Mouse (Mus musculus) heart, postnatal 10 days (tissue): ENCODE results near the gene Nfic. TPM values are rescaled to one million over a fixed set of nuclear protein-coding genes. Genes with fewer than 3 reads are reported as not detected.

Experiments
- DNase-seq, 2 experiments: peaks; one replicate each; pipeline ENCODE4 v3.0.0; 2021
- intact Hi-C: fragments of 180-260 bp; cut with DNase I; formaldehyde crosslinking; loops from one replicate; pipeline ENCODE4 v1.15.1; 2025
- total RNA-seq, 2 experiments: library from RNA; stranded (reverse); gene quantifications; 2 replicates each; pipeline ENCODE4 v1.2.3; 2021

Nfic gene
- total RNA-seq, 2 experiments from 2014 or later = 139 to 163 TPM

DNA sequence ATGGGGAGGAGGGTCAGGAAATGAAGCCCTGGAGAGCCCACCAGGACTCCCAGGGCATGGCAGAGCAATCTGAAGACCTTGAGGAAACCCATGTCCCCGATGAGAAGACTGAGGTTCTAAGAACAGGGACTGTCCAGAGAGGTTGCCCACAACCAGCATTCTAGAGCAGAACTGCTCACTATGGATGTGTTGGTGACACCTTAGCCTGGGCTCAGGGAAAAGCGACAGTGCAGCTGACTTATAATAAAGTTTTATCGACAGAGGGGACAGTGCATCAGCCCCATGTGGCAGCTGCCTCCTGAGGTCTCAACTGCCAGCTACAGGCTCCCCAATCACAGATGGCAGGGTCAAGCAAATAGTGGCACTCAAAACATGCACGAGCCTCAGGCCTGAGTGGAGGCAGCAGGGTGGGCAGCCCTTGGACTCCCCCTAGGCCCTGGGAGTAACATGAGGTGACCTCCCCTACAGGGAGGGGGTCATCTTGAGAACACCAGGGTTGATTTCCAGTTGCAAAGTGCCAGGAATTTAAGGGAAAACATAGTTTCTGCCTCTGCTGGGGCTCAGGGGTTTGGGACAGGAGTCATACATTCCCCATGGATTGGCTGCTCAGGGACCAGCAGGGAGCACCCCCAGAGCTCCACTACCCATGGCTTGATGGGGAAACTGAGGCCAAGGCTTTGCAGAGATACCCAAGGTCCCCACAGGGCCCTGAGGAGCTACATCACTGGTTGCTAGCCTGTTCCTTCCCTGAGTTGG is 34.2 kb downstream of the Nfic start:
- intact Hi-C loops = no loop called here
- DNase-seq = peak in 1 of 2 experiments; percentile 13

DNA sequence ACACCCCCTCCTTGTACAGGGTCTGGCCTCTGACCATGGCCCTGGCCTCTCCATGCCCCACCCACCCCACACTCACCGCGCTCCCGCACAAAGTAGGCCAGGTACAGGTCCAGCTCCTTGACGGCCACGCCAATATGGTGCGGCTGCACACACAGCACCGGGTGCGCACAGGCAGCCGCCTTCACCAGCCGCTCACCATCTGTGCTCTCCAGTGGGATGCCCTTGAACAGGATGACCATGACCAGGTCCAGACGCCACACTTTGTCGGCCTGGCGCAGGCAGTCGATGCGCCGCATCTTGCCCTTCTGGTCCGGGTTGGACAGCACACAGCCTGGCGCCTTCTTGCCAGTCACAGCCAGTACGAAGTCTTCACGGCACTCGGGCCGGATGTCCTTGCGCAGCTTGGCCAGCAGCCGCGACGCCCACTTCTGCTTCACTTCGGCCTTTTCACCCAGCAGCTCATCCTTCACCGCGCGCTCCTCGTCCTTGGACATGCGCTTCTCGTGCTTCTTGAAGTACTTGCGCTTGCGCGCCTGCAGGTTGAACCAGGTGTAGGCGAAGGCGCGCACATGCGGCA is 35.2 kb downstream of the Nfic start:
- peak in 1 of 2 experiments; percentile 5 for DNase-seq
- intact Hi-C loops = no loop called here

DNA sequence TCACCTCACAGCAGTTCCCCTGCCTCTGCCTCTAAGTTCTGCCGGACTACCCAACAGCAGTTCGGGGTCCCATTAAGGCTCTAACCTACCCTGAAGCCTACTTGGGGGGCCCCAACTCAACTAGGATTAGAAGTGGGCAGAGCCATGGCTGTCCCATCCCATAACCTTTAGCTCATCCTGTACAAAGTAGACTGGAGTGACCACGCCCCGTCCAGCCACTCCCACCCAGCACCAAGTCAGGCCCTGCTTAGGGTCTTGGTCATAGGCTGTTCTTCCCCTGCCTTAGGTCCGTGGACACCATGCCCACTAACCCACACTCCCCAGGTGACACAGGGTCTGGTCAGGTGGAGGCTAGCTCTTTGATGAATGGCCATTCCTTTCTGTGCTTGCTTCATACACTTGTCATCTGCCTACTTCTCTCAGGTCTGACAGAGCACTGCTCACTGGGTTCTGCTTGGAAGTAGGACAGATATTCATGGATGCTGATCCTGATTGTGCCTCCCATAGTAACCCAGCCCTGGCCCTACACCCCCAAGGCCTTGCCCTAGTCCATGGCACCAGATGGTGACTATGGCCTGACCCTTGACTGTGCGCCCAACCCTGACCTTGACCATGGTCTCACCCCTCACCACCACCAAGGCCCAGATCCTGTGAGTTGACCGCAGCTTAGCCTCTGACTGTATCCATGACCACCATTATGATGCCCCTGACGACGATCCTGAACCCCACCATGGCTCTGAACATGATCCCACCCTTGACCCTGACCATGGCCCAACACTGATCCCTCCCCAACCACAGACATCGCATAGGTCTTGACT is 36.1 kb downstream of the Nfic start:
- intact Hi-C loops = no loop called here
- peak; percentile 3 to 5 for DNase-seq

DNA sequence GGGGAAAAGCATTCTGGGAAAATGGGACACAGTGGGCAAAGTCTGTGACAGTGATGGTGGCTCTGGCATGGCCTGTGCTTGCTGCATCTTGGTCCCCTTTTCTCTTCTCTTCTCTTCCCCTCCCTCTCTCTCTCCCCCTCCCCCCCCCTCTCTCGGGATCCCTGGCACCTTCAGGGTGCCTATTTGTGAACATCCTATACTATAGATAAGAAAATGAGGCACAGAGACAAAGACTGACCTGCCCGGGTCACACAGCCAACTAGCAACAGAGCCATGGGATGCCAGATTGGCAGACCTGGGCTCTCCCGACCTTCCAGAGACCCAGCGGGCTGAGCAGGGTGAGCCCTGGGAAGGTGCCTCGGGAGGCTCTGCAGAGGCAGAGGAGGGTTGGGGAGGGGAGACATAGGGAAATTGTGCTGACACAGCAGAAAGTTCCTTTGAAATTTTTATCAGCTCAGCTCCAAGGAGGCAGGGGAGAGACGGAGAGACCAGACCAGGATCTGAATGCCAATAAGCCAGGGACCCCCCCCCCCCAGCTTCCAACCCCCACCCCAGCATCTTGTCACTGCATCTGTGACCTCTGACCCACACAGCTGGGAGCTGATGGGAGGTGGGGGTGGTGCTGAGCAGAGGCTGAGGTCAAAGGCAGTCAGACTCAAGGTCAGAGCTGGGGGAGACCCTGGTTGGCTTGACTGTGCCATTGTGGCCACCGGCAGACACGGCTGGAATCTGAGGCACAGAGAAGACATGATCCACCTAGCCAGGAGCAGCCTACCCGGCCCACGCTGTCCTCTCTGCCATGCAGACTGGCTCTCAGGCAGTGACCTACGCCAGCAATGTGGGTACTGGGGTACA is 37.0 kb downstream of the Nfic start:
- DNase-seq = peak in 1 of 2 experiments; percentile 12
- intact Hi-C loops = no loop called here

DNA sequence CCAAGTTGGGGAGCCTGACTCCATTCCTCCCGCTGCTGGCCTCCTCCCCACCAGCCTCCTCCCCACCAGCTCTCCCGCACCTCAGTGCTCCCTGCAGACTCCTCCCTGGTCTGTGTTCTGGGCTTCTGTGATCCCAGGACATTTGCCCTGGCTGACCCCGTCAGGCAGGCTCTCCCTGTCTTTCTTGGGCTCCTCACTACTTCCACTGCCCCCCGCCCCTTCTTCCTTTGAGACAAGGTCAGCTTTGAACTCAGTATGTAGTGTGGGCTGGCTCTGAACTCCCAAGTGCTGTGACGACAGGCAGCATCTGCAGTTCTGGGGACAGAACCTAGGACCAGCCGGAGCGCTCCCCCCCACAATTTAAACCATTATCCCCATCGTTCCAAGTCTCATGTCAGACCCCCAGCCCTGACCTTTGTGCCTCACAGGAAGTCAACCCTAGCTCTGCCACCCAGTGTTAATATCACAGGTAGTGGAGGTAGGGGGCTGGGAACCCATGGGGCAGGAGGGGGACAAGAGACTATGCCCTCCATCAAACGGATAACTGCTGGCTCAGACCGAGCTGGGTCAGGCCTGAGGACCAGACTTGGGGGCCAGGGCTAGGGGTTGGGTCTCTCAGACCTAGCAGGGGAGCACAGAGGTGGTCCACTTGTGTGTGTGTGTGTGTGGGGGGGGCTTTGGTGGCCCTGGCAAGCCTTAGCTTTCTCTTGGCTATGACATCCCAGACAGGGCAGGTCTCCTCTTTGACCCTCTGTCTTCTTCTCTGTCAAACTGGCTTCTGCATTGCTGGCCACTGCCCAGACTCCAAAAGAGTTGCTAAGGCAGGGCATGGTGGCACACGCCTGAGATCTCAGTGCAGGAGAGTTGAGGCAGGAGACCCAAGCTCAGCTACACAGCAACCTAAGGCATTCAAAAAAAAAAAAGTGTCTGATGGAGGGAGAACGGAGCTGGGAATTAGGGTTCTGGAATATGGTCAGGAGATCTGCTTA is 37.9 kb downstream of the Nfic start:
- intact Hi-C loops = no loop called here
- no peak for DNase-seq

DNA sequence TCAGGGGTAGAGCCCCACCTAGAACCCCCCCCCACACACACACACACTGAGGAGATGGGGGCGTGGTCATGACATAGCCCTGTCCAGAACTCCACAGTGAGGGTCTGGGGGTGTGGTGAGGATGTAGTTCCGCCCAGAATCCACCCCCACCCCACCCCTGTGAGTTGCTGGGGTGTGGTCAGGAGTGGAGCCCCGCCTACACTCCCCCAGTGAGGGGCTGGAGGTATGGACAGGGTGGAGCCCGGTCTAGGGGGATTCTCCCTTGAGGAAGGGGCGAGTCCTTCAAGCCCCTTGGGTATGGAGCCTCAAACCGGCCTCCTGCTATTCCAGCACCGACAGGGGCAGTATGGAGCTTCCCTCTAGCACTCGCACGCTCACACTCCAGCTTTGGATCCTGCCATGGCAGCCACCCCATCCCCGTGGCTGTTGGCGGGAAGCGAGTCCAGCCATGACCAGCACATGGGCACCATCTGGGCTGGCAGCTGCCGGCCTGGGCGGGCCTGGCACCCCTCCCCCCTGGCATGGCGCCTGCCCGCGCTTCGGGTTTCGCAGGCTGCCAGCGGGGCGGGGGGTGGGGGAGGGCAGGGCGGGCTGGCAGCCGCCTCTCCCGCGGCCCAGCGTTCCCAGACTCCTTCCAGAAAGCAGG is 38.7 kb downstream of the Nfic start:
- DNase-seq = peak; percentile 92
- intact Hi-C loops = no loop called here

DNA sequence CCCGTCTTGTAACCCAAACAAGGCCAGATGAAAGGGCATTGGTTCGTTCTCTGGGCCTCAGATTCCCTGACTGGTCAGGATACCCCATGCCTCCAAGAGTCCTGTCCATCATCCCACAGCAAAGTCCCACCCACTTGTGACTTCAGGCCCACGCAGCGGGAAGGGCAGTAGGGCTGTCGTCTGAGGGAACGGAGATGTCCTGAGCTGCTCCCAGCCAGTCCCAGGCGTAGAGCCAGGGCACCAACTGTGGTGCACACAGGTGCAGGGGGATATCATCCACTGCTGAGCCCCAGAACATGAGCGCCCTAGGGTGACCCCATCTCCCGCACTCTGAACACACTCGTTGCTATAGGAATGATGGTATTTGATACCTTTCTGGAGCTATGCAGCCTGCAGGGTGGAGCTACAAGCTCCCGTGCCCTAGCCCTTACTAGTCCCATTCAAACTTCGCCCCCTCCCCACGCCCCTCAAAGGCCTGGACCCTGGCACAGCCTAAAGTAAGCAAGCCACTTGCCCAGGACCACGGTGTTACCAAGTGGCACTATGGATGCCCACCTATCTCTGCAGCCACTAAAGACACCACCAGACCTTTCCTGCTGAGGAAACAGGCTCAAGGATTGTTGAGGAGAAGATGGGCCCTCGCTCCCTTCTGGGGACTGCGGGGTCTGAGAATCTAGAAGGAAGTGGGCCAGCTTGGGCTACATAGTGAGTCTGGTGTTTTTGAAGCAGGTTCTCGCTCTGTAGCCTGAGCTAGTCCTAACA is 39.7 kb downstream of the Nfic start:
- peak; percentile 66 to 70 for DNase-seq
- intact Hi-C loops = no loop called here

DNA sequence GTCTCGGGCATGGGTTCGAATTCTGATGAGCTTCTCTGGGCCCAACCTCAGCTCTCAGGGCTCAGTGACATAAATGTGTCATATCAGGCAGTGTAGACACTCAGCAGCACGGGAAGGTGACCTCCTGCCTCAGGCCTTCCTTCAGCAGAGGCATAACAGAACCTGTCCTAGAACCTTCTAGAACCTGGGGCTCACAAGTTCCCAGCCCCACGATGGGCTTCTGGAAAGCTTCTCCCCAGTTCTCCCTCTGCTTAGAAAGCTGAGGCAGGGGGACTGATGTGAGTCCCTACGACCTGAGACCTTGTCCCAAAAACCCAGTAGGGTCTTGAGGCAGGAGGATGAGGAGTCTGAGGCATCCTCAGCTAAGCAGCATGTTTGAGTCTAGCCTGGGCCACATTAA is 40.3 kb downstream of the Nfic start:
- no peak for DNase-seq
- intact Hi-C loops = no loop called here

DNA sequence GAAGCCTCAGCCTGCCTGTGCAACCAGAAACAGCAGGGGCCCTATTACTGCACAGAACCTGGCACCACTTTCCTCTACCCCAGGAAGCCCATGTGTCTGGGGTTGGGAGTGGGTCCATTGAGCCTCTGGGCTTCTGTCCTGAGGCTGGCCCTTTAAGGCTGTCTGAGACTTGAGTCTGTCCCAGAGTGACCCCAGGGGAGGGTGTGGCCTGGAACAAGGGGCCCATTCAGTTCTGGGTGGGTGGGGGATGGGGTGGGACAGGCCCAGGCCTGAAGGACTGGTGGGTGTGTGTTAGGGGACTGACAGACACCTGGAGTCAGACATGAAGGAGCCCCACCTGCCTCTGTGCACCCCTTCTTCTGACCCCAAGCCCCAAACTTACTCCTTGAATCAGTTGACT is 40.8 kb downstream of the Nfic start:
- DNase-seq = peak; percentile 78 to 81
- intact Hi-C loops = loop anchor here (1.0 kb wide), 1 partner anchor 14 kb away; no protein-coding TSS in a partner anchor

DNA sequence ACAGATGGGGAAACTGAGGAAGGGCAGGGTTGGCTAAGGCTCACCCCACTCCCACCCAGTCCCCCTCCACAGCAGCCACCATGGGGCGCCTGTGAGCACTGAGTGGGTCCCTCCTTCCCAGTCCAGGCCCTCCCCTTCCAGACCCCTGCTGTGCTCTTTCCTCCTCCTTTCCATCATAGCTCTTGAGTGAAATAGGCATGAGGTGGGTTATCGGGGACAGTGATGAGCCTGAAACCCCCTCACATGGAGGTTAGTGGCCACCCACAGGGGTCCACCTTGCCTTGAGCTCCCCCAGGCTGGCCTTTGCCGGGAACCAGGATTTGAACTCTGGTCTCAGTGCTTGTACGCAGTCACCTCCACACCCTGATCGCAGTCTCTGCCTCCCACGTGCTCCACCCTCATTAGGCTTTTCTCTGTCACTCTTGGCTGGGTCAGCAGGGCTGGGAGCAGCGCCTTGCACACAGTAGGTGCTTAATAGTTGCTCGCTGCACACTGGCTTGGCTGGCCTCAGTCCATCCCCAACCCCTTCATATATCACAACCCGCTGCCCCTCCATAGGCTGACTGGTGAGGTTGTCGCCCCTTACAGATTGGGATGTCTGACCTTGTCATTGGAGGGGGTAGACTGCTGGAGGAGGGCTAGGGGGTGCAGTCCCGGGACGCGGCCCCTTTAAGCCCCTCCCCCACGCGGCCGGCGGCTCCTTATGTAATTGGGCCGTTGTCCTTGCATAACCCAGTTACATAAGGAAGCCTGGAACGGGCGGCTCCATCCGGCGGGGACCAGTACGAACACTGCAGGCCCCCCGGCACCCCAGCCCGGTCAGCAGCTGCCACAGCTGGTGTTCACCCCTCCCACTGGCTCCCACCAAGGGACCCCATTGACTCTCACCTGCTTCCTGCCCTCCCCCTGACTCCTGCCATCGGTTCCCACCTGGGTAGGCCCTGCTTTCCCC is 41.8 kb downstream of the Nfic start:
- intact Hi-C loops = loop anchor here (1.0 kb wide), 1 partner anchor 15 kb away; no protein-coding TSS in a partner anchor
- peak; percentile 93 to 95 for DNase-seq

DNA sequence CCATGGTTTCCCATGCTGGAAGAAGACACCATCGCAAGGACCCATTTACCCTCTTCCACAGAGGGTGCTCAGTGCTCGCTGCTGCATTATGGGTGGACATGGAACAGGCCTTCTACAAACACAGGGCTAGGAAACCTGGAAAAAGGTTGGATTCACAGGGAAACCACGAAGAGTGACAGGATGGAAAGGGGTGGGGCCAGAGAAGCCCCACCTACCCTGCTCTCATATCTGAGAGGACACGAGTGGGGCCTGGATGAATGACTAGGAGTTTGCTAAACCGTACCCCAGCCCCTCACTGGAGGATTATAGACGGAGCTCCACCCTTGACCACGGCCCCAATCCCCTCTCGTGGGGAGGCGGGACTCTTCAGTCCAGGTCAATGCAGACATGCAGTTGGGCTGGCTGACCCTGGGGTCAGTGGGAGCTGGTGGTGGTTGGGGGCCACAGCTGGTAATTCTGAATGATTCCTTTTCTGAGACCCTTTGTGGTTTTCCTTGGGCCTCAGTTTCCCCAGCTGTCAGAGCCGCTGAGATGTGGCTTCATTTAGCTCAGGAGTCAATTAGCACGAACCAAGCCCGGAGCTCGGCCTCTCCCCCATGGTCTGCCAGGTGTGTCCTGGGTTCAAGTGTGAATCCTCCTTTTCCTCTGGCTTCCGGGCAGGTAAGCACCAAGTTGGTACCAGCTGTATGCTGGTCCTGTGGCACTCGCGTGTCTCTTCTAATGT is 42.7 kb downstream of the Nfic start:
- DNase-seq = no peak
- intact Hi-C loops = no loop called here

DNA sequence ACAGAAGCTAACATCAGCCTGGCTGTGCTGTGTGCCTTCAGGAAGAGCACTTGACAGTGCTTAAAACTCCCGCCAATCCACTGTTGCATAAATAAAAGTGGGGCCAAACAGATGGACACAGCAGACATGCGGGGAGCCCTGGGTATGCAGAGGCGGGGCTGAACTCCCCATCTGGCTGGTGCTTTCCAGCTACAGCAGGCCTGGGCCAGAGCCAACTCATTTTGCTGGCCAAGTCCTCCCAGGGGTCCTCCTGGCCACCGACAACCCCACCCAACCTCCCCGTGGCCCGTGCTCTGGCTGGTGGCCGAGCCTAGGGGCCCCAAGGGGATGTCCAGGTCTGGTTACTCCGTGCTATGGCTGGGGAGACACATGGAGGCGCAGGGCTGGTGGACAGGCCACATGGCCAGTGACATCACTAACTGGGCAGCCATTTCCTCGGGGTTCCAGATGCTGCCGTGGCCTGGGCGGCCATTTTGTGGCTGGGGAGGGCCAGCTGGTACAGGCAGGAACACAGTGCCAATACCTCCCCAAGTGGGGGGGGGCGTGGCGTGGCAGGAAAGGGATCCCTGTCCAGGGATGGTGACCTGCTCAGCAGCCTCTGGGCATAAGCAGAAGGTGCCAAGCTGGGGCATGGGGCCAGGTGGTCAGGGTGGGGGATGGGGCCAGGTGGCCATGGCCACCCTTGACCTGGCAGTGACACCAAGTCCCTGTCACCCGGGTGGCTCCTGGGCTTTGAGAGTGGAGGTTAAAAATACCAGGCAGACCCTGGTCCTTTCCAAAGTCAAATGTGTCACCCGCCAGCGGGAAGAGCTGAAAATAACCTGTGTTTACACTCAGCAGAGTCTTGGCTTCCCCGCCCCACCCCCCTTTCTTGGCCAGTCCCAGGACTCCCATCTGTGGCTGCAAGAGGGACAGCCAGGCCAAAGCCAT is 43.7 kb downstream of the Nfic start:
- intact Hi-C loops = loop anchor here (2.0 kb wide), 1 partner anchor 13 kb away; no protein-coding TSS in a partner anchor
- DNase-seq = peak; percentile 95 to 96

DNA sequence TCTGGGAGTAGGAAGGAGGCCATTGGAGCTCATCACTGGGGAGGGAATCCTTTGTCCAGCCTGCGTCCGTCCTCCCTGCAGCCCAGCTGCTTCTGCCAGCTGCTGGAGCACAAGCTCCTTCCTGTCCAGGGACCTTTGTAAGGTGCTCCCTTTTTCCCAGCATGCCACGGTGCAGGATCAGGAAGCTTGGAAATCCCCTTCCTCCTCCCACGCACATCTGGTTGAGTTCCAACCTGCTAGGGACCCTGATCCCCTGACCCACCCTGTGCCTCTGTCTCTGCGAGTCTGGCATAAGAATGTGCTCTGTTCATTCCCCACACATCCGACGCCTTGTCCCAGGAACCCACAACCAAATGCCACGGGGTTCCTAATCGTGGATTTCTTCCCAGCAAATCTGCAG is 44.5 kb downstream of the Nfic start:
- peak; percentile 73 to 81 for DNase-seq
- intact Hi-C loops = loop anchor here (2.0 kb wide), 1 partner anchor 14 kb away; no protein-coding TSS in a partner anchor

DNA sequence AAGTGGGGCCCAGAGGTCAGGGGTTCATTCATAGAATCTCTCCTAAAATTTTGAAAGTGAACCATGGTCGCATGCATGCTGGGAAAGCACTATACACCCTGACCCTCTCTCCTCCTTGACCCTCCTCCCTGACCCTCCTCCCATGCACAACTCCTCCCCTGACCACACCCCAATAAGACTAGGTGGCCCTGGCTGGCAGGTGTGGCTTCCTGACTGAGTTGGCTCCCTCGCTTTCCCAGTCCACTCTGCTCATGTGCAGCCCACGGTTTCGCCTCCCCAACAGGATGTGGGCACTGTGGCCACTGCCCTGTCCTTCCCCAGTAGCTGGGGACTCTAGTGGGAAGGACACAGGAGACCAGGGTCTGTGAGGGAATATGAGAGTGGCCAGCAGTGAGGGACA is 45.1 kb downstream of the Nfic start:
- no peak for DNase-seq
- intact Hi-C loops = loop anchor here (2.0 kb wide), 1 partner anchor 14 kb away; no protein-coding TSS in a partner anchor

DNA sequence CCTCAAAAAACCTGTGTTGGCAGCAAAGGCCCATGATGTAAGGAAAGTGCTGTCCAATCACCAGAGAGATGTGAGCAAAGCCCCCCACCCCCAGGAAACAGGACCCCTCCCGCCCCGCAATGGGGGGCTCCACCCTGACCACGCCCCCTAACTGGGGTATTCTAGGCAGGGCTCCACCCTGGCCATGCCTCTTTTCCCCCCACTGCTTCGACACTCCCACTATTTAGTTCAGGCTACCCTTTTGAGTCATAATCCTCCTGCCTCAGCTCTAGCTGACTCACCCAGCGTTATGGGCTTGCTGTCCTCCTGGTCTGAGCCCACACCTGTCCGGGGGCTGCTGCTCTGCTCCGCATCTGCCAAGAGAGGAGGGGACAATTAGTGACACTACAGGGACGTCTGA is 46.1 kb downstream of the Nfic start:
- DNase-seq = no peak
- intact Hi-C loops = no loop called here
